Mouse (Mus musculus): ENCODE measurements around the gene Pcolce2.

GRCm38 (mm10) chr9:95696581-95696980 is 59.2 kb downstream of the Pcolce2 start:
- no peak for TF ChIP-seq TAL1 (IDR thresholded peaks at IDR 0.05; ENCODE audit: low read length)
- TF ChIP-seq GATA1 (IDR thresholded peaks at IDR 0.05; ENCODE audit: low read length), result no peak

Measured in erythroblast, embryonic 14.5 days (primary cell).